In genomic region chr3:89182531-89183057, GRCm38 (mm10) we compare ENCODE assay signal across 8 mouse cellular contexts. TPM values are rescaled to one million over a fixed set of nuclear protein-coding genes. Genes with fewer than 3 reads are reported as not detected.
DNase-seq lines count a peak whose midpoint lies in the region; ATAC-seq lines count a peak whose summit lies in the region.

No protein-coding gene starts in this region.

- WGBS in macrophage (ENCODE audit: missing documents), result 19% methylated on average over 7 of the region's 7 CpGs

- DNase-seq in CD4-positive helper T cell, adult 2 months (ENCODE audit: low read depth, low spot score), result peak; percentile 64
- no peak for DNase-seq in adrenal gland, postnatal 36 days
- DNase-seq in urinary bladder, postnatal 25 days (ENCODE audit: low spot score), result no peak
- DNase-seq in layer of hippocampus, postnatal 25 days (ENCODE audit: extremely low spot score in 1 of 2, low spot score in 1 of 2), result no peak

- peaks cover 19% of the 10 kb centered on the region for H3K79me2 ChIP-seq in macrophage (ENCODE audit: inconsistent target)

- H3K9me3 ChIP-seq in erythroblast, embryonic 14.5 days (ENCODE audit: control insufficient read depth, low read length), result no peaks in the 10 kb centered on the region

- no peaks in the 10 kb centered on the region for H3K27me3 ChIP-seq in erythroblast, embryonic 14.5 days (ENCODE audit: control insufficient read depth)

- peaks cover 47% of the 10 kb centered on the region for H3K36me3 ChIP-seq in erythroblast, embryonic 14.5 days (ENCODE audit: control insufficient read depth)
- peaks cover 26% of the 10 kb centered on the region for H3K36me3 ChIP-seq in macrophage (ENCODE audit: inconsistent target)

- peak overlapping the region; percentile 65 for H3K4me3 ChIP-seq in erythroblast, embryonic 14.5 days (replicated peaks)
- H3K4me3 ChIP-seq in macrophage (ENCODE audit: inconsistent target), result peak overlapping the region; percentile 53

- ATAC-seq in erythroblast, adult 5-6 weeks (replicated peaks; ENCODE audit: low FRiP score, poor library complexity, severe bottlenecking), result no peak
- peak; percentile 57 for ATAC-seq in granulocyte monocyte progenitor cell, adult 5-6 weeks (replicated peaks; ENCODE audit: poor library complexity, severe bottlenecking)

- peak overlapping the region; percentile 42 for H3K27ac ChIP-seq in macrophage

- peaks cover 56% of the 10 kb centered on the region for H3K4me1 ChIP-seq in erythroblast, embryonic 14.5 days (ENCODE audit: control insufficient read depth)

RNA-seq across cellular contexts. Expression of gene Fam189b, which starts 0.3 kb away (rescaled TPM):
- polyA plus RNA-seq in erythroblast, embryonic 14.5 days (2012), result 0.60 and 0.84 TPM in 2 replicates
- 3.3 and 18.6 TPM in 2 replicates for total RNA-seq in erythroblast, adult 5-6 weeks (2015; ENCODE audit: low replicate concordance)
- 1.8 TPM in 1 of 2 replicates, not detected in the other for total RNA-seq in erythroblast, adult 5-6 weeks (2017; ENCODE audit: low replicate concordance)
- 23.9 and 27.2 TPM in 2 replicates for total RNA-seq in granulocyte monocyte progenitor cell, adult 5-6 weeks (2014; fragmentation: Nextera tagmentation)
- 2.5 and 2.9 TPM in 2 replicates for total RNA-seq in granulocyte monocyte progenitor cell, adult 5-6 weeks (2017)
- total RNA-seq in macrophage (2018; cell fraction: chromatin; rRNA removed), result 10 to 100 TPM in 1 of 26 experiments, 1 to 10 TPM in 21, under 1 TPM in 4; 0.31 to 12.9 (median 3.6) TPM
- total RNA-seq in macrophage (2018; cell fraction: cytosol; rRNA removed), result 1 to 10 TPM; 1.3 to 6.5 (median 3.0) TPM
- total RNA-seq in macrophage (2018; cell fraction: nucleus; rRNA removed), result 1 to 10 TPM in 24 of 26 experiments, under 1 TPM in 2; 0.71 to 9.0 (median 3.4) TPM
- polyA plus RNA-seq in macrophage (2018), result 1.1 to 4.4 TPM (median 1.9 TPM) in 3 replicates
- total RNA-seq in adrenal gland, postnatal 36 days (2021), result 10 to 100 TPM; 13.5 to 17.1 TPM
- total RNA-seq in layer of hippocampus, postnatal 25 days (2021), result 10 to 100 TPM; 57.1 to 61.7 TPM

RNA-seq across cellular contexts. Expression of gene Scamp3, which starts 5.3 kb away (rescaled TPM):
- 18.8 and 19.5 TPM in 2 replicates for polyA plus RNA-seq in erythroblast, embryonic 14.5 days (2012)
- 20.3 and 24.0 TPM in 2 replicates for total RNA-seq in erythroblast, adult 5-6 weeks (2015; ENCODE audit: low replicate concordance)
- 3.5 and 5.8 TPM in 2 replicates for total RNA-seq in erythroblast, adult 5-6 weeks (2017; ENCODE audit: low replicate concordance)
- total RNA-seq in granulocyte monocyte progenitor cell, adult 5-6 weeks (2014; fragmentation: Nextera tagmentation), result 59.6 and 99.0 TPM in 2 replicates
- total RNA-seq in granulocyte monocyte progenitor cell, adult 5-6 weeks (2017), result 32.9 and 37.2 TPM in 2 replicates
- 10 to 100 TPM; 27.7 to 92.8 (median 47.6) TPM for total RNA-seq in macrophage (2018; cell fraction: chromatin; rRNA removed)
- total RNA-seq in macrophage (2018; cell fraction: cytosol; rRNA removed), result 10 to 100 TPM; 51.9 to 84.5 (median 66.7) TPM
- 10 to 100 TPM; 30.4 to 74.0 (median 45.9) TPM for total RNA-seq in macrophage (2018; cell fraction: nucleus; rRNA removed)
- 79.6 to 84.3 TPM (median 80.5 TPM) in 3 replicates for polyA plus RNA-seq in macrophage (2018)
- 10 to 100 TPM; 77.5 to 96.1 TPM for total RNA-seq in adrenal gland, postnatal 36 days (2021)
- total RNA-seq in layer of hippocampus, postnatal 25 days (2021), result 10 to 100 TPM; 67.8 to 73.3 TPM

RNA-seq across cellular contexts. Expression of gene Clk2, which starts 18.0 kb away (rescaled TPM):
- 2.4 and 3.0 TPM in 2 replicates for polyA plus RNA-seq in erythroblast, embryonic 14.5 days (2012)
- total RNA-seq in erythroblast, adult 5-6 weeks (2015; ENCODE audit: low replicate concordance), result 16.3 and 37.9 TPM in 2 replicates
- total RNA-seq in erythroblast, adult 5-6 weeks (2017; ENCODE audit: low replicate concordance), result 24.4 and 47.4 TPM in 2 replicates
- 74.6 and 80.2 TPM in 2 replicates for total RNA-seq in granulocyte monocyte progenitor cell, adult 5-6 weeks (2014; fragmentation: Nextera tagmentation)
- 51.8 and 67.1 TPM in 2 replicates for total RNA-seq in granulocyte monocyte progenitor cell, adult 5-6 weeks (2017)
- 100 to 1,000 TPM in 22 of 26 experiments, 10 to 100 TPM in 4; 81.7 to 274 (median 169) TPM for total RNA-seq in macrophage (2018; cell fraction: chromatin; rRNA removed)
- total RNA-seq in macrophage (2018; cell fraction: cytosol; rRNA removed), result 10 to 100 TPM in 19 of 26 experiments, 1 to 10 TPM in 7; 6.8 to 26.3 (median 15.7) TPM
- 100 to 1,000 TPM in 6 of 26 experiments, 10 to 100 TPM in 20; 37.4 to 157 (median 73.6) TPM for total RNA-seq in macrophage (2018; cell fraction: nucleus; rRNA removed)
- polyA plus RNA-seq in macrophage (2018), result 19.9 to 35.6 TPM (median 25.1 TPM) in 3 replicates
- total RNA-seq in adrenal gland, postnatal 36 days (2021), result 10 to 100 TPM; 55.2 to 55.7 TPM
- total RNA-seq in layer of hippocampus, postnatal 25 days (2021), result 10 to 100 TPM; 39.0 to 46.7 TPM

RNA-seq across cellular contexts. Expression of gene Gba, which starts 20.1 kb away (rescaled TPM):
- polyA plus RNA-seq in erythroblast, embryonic 14.5 days (2012), result 0.40 and 0.57 TPM in 2 replicates
- 11.1 and 18.8 TPM in 2 replicates for total RNA-seq in erythroblast, adult 5-6 weeks (2015; ENCODE audit: low replicate concordance)
- 12.9 and 13.2 TPM in 2 replicates for total RNA-seq in erythroblast, adult 5-6 weeks (2017; ENCODE audit: low replicate concordance)
- total RNA-seq in granulocyte monocyte progenitor cell, adult 5-6 weeks (2014; fragmentation: Nextera tagmentation), result 39.7 and 74.2 TPM in 2 replicates
- 49.3 and 50.5 TPM in 2 replicates for total RNA-seq in granulocyte monocyte progenitor cell, adult 5-6 weeks (2017)
- total RNA-seq in macrophage (2018; cell fraction: chromatin; rRNA removed), result 100 to 1,000 TPM in 25 of 26 experiments, 10 to 100 TPM in 1; 94.8 to 225 (median 139) TPM
- total RNA-seq in macrophage (2018; cell fraction: cytosol; rRNA removed), result 100 to 1,000 TPM; 167 to 269 (median 214) TPM
- 100 to 1,000 TPM; 126 to 313 (median 238) TPM for total RNA-seq in macrophage (2018; cell fraction: nucleus; rRNA removed)
- 205 to 294 TPM (median 220 TPM) in 3 replicates for polyA plus RNA-seq in macrophage (2018)
- 10 to 100 TPM; 64.2 to 70.6 TPM for total RNA-seq in adrenal gland, postnatal 36 days (2021)
- 10 to 100 TPM; 59.9 to 63.6 TPM for total RNA-seq in layer of hippocampus, postnatal 25 days (2021)

RNA-seq across cellular contexts. Expression of gene Hcn3, which starts 22.6 kb away (rescaled TPM):
- polyA plus RNA-seq in erythroblast, embryonic 14.5 days (2012), result 0.02 TPM in 2 replicates
- not detected in 2 replicates for total RNA-seq in erythroblast, adult 5-6 weeks (2015; ENCODE audit: low replicate concordance)
- 1.3 TPM in 1 of 2 replicates, not detected in the other for total RNA-seq in erythroblast, adult 5-6 weeks (2017; ENCODE audit: low replicate concordance)
- total RNA-seq in granulocyte monocyte progenitor cell, adult 5-6 weeks (2014; fragmentation: Nextera tagmentation), result 0.77 TPM in 1 of 2 replicates, not detected in the other
- 0.56 and 0.82 TPM in 2 replicates for total RNA-seq in granulocyte monocyte progenitor cell, adult 5-6 weeks (2017)
- 1 to 10 TPM in 4 of 26 experiments, under 1 TPM in 18, not detected in 4; 0.20 to 3.8 (median 0.58) TPM for total RNA-seq in macrophage (2018; cell fraction: chromatin; rRNA removed)
- total RNA-seq in macrophage (2018; cell fraction: cytosol; rRNA removed), result under 1 TPM; 0.04 to 0.49 (median 0.14) TPM
- total RNA-seq in macrophage (2018; cell fraction: nucleus; rRNA removed), result 1 to 10 TPM in 4 of 26 experiments, under 1 TPM in 18, not detected in 4; 0.10 to 3.7 (median 0.32) TPM
- 0.11 to 0.20 TPM (median 0.15 TPM) in 3 replicates for polyA plus RNA-seq in macrophage (2018)
- total RNA-seq in adrenal gland, postnatal 36 days (2021), result 1 to 10 TPM; 1.9 to 9.7 TPM
- total RNA-seq in layer of hippocampus, postnatal 25 days (2021), result 10 to 100 TPM; 10.7 to 16.7 TPM
